Mouse (Mus musculus) testis, adult 2 months (tissue): ENCODE measurements around the gene Ednrb.

Experiments used
- CTCF ChIP-seq: fragments of 200-500 bp; IDR thresholded peaks from 2 replicates; pipeline ENCODE4 v1.5.1; 2012; ENCODE audit warnings: low read depth, mild to moderate bottlenecking, inconsistent platforms, low read length, moderate library complexity; ENCODE audit not compliant: control insufficient read depth, insufficient read depth, insufficient replicate concordance
- POLR2A ChIP-seq: fragments of 200-500 bp; IDR thresholded peaks from 2 replicates; pipeline ENCODE4 v1.6.1; 2012; ENCODE audit warnings: low read depth, mild to moderate bottlenecking, inconsistent platforms, low read length, moderate library complexity; ENCODE audit not compliant: control insufficient read depth

- TF ChIP-seq CTCF (no peak), POLR2A (no peak)
Observed at GRCm38 (mm10) chr14:103778533-103779151, 65.6 kb downstream of the Ednrb start.
